Mouse (Mus musculus) bone marrow macrophage, adult 2 months (primary cell): Measurements from ENCODE around the gene Zeb2. TPM values are rescaled to one million over a fixed set of nuclear protein-coding genes. Genes with fewer than 3 reads are reported as not detected.

ENCODE experiments used
- H3K27ac ChIP-seq: 2 replicates; pipeline ENCODE4 v1.5.1; 2012; ENCODE audit warnings: low read depth, low read length; ENCODE audit not compliant: insufficient read depth
- H3K4me1 ChIP-seq: 2 replicates; pipeline ENCODE4 v1.6.1; 2012; ENCODE audit warnings: low read length; ENCODE audit not compliant: control insufficient read depth, insufficient read depth
- H3K4me3 ChIP-seq: 2 replicates; pipeline ENCODE4 v1.5.1; 2012; ENCODE audit warnings: mild to moderate bottlenecking, low read length, moderate library complexity; ENCODE audit not compliant: insufficient read depth
- CTCF ChIP-seq: IDR thresholded peaks from 2 replicates; pipeline ENCODE4 v1.5.1; 2012; ENCODE audit warnings: low read depth, mild to moderate bottlenecking, low read length, moderate library complexity
- POLR2A ChIP-seq: IDR thresholded peaks from 2 replicates; pipeline ENCODE4 v1.6.1; 2012; ENCODE audit warnings: mild to moderate bottlenecking, low read depth, low read length, borderline replicate concordance
- polyA plus RNA-seq: library from polyadenylated mRNA; stranded (reverse); fragments of >200 nt; gene quantifications from 2 replicates; pipeline ENCODE4 v1.2.4, GENCODE M21; 2012; ENCODE audit not compliant: missing spikeins, insufficient read depth, insufficient read length

Zeb2 gene
- polyA plus RNA-seq, 1 experiment, result 388 TPM

DNA sequence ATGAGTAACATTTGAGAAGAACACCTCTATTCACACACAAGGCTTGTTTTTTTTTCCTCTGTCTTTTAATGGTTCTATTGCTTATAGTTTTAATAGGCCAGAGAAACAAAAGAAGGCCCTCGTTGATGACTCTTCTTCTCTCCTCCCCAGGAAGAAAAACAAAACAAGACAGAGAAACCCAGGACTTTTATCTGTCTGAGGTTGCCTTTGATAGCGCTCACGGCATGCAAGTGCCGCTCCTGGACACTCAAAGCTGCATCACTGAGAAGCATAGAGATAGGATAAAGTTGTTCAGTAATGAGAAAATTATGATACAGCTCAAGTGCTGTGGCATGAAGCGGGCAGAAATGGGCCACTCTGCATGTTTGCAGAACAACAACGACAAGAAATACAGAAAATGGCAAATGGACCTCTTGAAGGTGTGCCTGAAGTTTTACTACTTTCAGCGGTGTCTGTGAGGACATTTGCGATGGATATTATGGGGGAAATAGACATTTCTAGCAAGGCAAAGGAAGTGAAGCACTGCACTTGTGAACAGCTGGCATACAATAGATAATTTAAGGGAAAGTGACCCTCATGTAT lies 62.1 kb downstream of the Zeb2 start:
- no peak for TF ChIP-seq POLR2A
- no peak for TF ChIP-seq CTCF
- H3K4me1 ChIP-seq, result peaks cover 50% of the 10 kb centered on the region
- H3K27ac ChIP-seq, result no peak overlapping the region
- no peak overlapping the region for H3K4me3 ChIP-seq

DNA sequence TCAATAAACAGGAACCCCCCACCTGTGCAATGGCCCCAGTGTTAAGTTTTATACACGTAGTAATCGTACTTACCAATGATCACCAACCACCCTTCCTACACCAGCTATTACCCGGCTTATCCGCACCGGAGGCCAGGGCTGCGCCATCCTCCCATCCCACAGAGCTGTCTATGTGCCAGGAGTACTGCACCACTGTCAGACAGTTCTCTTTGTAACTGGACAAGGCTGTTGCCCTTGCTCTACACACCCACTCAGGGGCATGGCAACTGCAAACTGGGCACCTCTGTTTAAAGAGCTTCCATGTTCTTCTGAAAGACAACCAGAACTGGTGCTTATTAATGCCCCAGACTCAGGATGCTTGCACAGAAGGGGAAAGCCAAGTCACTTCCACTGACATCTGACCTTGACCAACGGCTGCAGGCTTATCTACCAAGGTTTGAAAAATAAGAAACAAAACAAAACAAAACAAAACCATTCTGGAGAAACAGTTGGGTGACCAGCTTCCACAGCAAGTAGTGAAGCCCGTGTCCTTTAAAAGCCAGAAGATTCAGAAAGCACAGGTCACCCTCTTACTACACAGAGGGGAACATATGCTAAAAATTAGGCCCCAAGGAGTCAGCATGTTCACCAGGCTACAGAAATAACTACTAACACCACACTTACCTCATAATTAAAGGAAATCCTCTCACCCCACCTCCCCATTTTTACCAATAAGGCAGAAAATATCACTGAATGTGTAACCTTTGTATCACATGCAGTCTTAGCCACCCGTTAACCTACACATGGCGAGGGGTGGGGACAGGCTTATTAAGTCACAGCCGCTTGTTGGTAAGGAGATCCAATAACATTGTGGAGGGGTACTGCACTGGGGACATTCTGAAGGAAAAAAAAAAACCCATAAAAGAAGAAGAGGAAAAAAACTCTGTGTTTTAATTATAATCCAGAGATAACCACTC lies 62.8 kb downstream of the Zeb2 start:
- Histone ChIP-seq H3K27ac (peak overlapping the region; percentile 15; the same call in 1 of the 2 replicates), H3K4me1 (peaks cover 52% of the 10 kb centered on the region), H3K4me3 (no peak overlapping the region)
- no peak for TF ChIP-seq POLR2A

DNA sequence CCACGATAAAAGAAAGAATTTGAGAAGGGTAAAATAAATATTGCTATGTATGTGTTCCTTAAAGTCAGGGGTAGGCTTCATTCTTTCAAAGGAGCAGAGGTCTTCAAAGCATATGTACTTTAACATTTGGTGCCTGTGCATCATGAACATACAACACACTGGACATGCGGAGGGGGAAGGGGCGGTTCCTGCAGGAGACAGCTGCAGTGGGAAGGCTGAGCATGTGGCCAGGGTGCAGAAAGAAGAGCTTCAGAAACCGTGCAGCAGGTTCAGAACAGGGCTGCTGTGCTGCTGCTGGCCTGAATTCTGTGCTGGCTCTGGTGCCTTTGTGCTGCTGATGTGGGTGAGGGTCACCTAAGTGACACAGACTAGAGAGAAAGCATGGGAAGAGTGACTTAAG lies 64.6 kb downstream of the Zeb2 start:
- Histone ChIP-seq H3K4me3 (no peak overlapping the region), H3K4me1 (peaks cover 57% of the 10 kb centered on the region), H3K27ac (peak overlapping the region; percentile 4; the same call in 1 of the 2 replicates)
- TF ChIP-seq POLR2A (no peak), CTCF (no peak)

- Histone ChIP-seq H3K4me1 (peaks cover 61% of the 10 kb centered on the region), H3K4me3 (no peak overlapping the region), H3K27ac (no peak overlapping the region)
- TF ChIP-seq POLR2A (no peak), CTCF (no peak)
These were observed 65.9 kb downstream of the Zeb2 start for GRCm38 (mm10) chr2:45051321-45051720.

DNA sequence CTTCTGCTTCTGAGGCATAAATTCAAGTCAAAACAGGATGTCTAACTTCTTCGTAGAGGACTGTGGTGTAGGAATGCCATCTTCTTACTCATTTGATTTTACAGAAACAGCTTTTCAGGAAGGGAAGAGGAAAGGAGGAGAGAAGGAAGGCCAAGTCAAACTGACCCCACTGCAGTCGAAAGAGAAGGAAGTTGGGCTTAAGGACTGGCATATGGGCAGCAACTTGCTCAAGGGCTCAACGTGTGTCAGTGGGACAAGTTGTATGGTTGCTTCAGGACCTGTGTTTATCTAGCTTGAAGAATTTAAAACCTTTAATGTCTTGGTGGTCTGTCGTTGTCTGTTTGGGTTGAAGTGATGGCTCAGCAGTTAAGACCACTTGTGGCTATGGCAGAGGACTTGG lies 67.3 kb downstream of the Zeb2 start:
- TF ChIP-seq CTCF (no peak), POLR2A (no peak)
- H3K4me3 ChIP-seq, result no peak overlapping the region
- H3K4me1 ChIP-seq, result peaks cover 59% of the 10 kb centered on the region
- H3K27ac ChIP-seq, result peak overlapping the region; percentile 96

DNA sequence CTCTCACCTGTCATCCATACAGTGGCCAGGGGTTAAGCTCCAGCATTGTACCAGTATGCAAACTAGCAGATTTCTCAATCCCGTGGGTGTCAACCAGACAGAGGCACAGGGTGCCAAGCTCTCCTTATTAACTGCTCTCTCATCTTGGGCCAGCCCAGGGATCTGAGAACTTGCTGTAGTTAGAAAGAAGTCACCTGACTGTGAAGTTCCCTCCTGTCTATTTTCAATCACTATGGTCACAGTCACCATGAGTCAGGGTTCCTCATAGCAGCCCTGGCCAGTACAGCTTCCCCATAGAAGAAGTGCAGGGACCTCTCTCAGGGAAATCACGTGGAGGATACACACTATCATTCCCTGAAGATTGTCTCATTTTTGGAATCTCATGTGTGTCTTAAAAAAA lies 67.9 kb downstream of the Zeb2 start:
- H3K4me1 ChIP-seq, result peaks cover 59% of the 10 kb centered on the region
- TF ChIP-seq CTCF, result no peak
- no peak for TF ChIP-seq POLR2A
- peak overlapping the region; percentile 96 for H3K27ac ChIP-seq
- no peak overlapping the region for H3K4me3 ChIP-seq

- Histone ChIP-seq H3K27ac (no peak overlapping the region), H3K4me1 (peaks cover 53% of the 10 kb centered on the region), H3K4me3 (no peak overlapping the region)
- TF ChIP-seq POLR2A (no peak), CTCF (0 out of 2 replicates have a peak, but pooled peaks have one; percentile 6)
These were observed 76.4 kb downstream of the Zeb2 start for GRCm38 (mm10) chr2:45040706-45041312.

DNA sequence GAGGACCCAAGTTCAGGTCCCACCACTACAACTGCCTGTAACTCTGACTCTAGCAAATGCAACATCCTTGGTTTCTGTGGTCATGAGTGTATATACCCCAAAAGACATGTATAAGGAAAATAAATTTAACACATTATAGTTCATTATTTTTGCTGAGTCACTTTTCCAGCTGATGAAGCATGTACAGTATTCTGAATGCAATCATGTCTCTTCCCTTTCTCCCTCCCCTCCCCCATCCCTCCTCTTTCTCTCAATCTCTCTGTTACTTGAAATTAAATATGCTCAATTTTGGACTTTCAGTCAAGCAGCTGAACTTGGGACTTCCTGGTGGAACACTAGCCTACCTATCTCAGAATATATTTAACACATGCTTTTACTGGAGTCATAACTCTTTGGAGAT lies 77.7 kb downstream of the Zeb2 start:
- Histone ChIP-seq H3K4me3 (no peak overlapping the region), H3K27ac (peak overlapping the region; percentile 45), H3K4me1 (peaks cover 54% of the 10 kb centered on the region)
- TF ChIP-seq POLR2A, result no peak
- TF ChIP-seq CTCF, result no peak

GRCm38 (mm10) chr2:45028091-45028638 lies 89.0 kb downstream of the Zeb2 start:
- Histone ChIP-seq H3K4me3 (no peak overlapping the region), H3K27ac (no peak overlapping the region), H3K4me1 (peaks cover 31% of the 10 kb centered on the region)
- TF ChIP-seq POLR2A, result no peak
- no peak for TF ChIP-seq CTCF
